Mouse (Mus musculus) midbrain, postnatal 0 days (tissue): ENCODE data around the gene Arhgef12. TPM values are rescaled to one million over a fixed set of nuclear protein-coding genes. Genes with fewer than 3 reads are reported as not detected.

Source experiments
- ATAC-seq: fragments of 200-750 bp; cut with Nextera tagmentation; 2 replicates; pipeline ENCODE4 v1.8.0; 2017; ENCODE audit warnings: moderate number of reproducible peaks, mild to moderate bottlenecking, moderate TSS enrichment, moderate library complexity; ENCODE audit not compliant: low FRiP score
- DNase-seq: peaks from one replicate; pipeline ENCODE4 v3.0.0-alpha.2; 2015; ENCODE audit warnings: low spot score
- H3K27ac ChIP-seq: fragments of 300-500 bp; sonication (generic); 2 replicates; pipeline ENCODE4 v1.5.1; 2014; ENCODE audit warnings: low read depth, mild to moderate bottlenecking, low read length, mixed read lengths
- H3K27me3 ChIP-seq: fragments of 300-500 bp; sonication (generic); 2 replicates; pipeline ENCODE4 v1.6.1; 2014; ENCODE audit warnings: low read length, control low read depth, mixed read lengths; ENCODE audit not compliant: insufficient read depth
- H3K36me3 ChIP-seq: fragments of 300-500 bp; sonication (generic); 2 replicates; pipeline ENCODE4 v1.6.1; 2014; ENCODE audit warnings: low read length, control low read depth, mixed read lengths; ENCODE audit not compliant: insufficient read depth
- H3K4me1 ChIP-seq: fragments of 300-500 bp; sonication (generic); 2 replicates; pipeline ENCODE4 v1.6.1; 2014; ENCODE audit warnings: mild to moderate bottlenecking, control low read depth, antibody characterized with exemption, low read length, mixed read lengths; ENCODE audit not compliant: insufficient read depth
- H3K4me2 ChIP-seq: fragments of 300-500 bp; sonication (generic); 2 replicates; pipeline ENCODE4 v1.6.1; 2014; ENCODE audit warnings: low read depth, mild to moderate bottlenecking, low read length, mixed read lengths; ENCODE audit not compliant: poor library complexity, severe bottlenecking
- H3K4me3 ChIP-seq: fragments of 300-500 bp; sonication (generic); 2 replicates; pipeline ENCODE4 v1.5.1; 2014; ENCODE audit warnings: low read depth, mild to moderate bottlenecking, low read length, moderate library complexity
- H3K9ac ChIP-seq: fragments of 300-500 bp; sonication (generic); replicated peaks from 2 replicates; pipeline ENCODE4 v1.6.1; 2014; ENCODE audit warnings: mild to moderate bottlenecking, low read length, moderate library complexity, mixed read lengths; ENCODE audit not compliant: poor library complexity, severe bottlenecking
- H3K9me3 ChIP-seq: fragments of 300-500 bp; sonication (generic); 2 replicates; pipeline ENCODE4 v1.6.1; 2016; ENCODE audit warnings: low read length, control low read depth
- CTCF ChIP-seq: IDR thresholded peaks from 2 replicates; pipeline ENCODE4 v1.5.1; 2016; ENCODE audit warnings: antibody characterized with exemption, mild to moderate bottlenecking
- WGBS: fragments of 180-500 bp; shearing (Covaris S2); extraction: QIAGEN DNeasy Blood & Tissue Kit; methylation state at CpG from one replicate; pipeline ENCODE4 v1.1.7; 2014; 5-methylcytosine and 5-hydroxymethylcytosine counted together
- polyA plus RNA-seq: library from polyadenylated mRNA; unstranded; fragments of >200 nt; fragmentation: Nextera tagmentation; extraction: Ambion mirVana; gene quantifications from 2 replicates; pipeline ENCODE4 v1.2.1, GENCODE M21; 2015
- total RNA-seq: library from RNA; depleted of rRNA; stranded (reverse); fragments of >200 nt; gene quantifications from 2 replicates; pipeline ENCODE4 v1.2.3, GENCODE M21; 2014

Gene Arhgef12
- total and polyA plus RNA-seq, 2 experiments from 2014 or later, result 17.0 to 97.1 TPM

DNA sequence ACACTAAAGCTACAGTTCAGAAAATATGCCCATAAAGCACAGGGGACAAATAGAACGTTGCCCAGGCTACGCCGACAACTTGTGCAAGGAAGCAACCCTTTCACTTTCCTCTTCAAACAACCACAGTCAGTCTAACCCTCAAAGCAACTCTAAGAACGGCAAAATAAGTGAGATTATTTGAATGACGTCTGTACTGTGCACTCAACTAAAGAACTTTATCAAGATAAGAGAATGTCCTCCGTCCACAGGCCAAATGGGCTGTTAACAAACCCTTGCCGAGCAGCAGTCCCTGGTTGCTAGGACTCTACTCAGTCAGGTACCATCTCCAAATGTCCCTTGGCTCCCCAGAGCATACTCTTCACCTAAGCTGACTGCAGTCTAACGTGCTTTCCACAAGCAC, 68.6 kb downstream of the Arhgef12 start:
- H3K27ac ChIP-seq, result no peak overlapping the region
- DNase-seq (no peak), ATAC-seq (no peak)
- TF ChIP-seq CTCF, result no peak
- peaks cover 4% of the 10 kb centered on the region; the same call in 1 of the 2 replicates for H3K36me3 ChIP-seq
- H3K4me2 ChIP-seq, result no peak overlapping the region
- 89% methylated on average over 8 of the region's 8 CpGs for WGBS
- no peak overlapping the region for H3K4me3 ChIP-seq
- no peaks in the 10 kb centered on the region for H3K9me3 ChIP-seq
- H3K9ac ChIP-seq, result no peak overlapping the region
- H3K4me1 ChIP-seq, result peaks cover 4% of the 10 kb centered on the region; the same call in 1 of the 2 replicates
- H3K27me3 ChIP-seq, result no peaks in the 10 kb centered on the region

DNA sequence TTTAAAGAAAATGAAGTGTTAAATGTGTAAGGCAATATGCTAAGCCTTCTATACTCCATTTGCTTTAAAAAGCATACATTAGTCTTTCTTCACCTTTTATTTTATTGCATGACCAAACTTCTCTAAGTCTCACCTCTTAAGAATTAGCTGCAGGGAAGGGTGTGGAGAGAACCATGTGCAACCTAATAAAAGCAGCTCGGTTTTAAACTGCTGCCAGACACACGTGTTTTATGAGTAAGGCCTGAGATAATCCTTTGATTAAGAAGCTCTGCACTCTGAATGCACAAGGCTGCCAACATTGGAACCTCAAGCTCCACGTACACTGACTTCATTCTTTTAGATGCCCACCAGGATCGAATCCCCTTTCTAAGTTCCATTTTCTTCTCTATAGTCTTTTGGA, 71.8 kb downstream of the Arhgef12 start:
- Histone ChIP-seq H3K27ac (no peak overlapping the region), H3K4me1 (peaks cover 4% of the 10 kb centered on the region; the same call in 1 of the 2 replicates), H3K9me3 (no peaks in the 10 kb centered on the region), H3K4me3 (no peak overlapping the region), H3K27me3 (no peaks in the 10 kb centered on the region), H3K36me3 (0 out of 2 replicates have a peak, but pooled peaks cover 4% of the 10 kb centered on the region), H3K4me2 (no peak overlapping the region), H3K9ac (no peak overlapping the region)
- 42% methylated on average over 4 of the region's 4 CpGs for WGBS
- ATAC-seq (no peak), DNase-seq (no peak)
- TF ChIP-seq CTCF, result no peak

DNA sequence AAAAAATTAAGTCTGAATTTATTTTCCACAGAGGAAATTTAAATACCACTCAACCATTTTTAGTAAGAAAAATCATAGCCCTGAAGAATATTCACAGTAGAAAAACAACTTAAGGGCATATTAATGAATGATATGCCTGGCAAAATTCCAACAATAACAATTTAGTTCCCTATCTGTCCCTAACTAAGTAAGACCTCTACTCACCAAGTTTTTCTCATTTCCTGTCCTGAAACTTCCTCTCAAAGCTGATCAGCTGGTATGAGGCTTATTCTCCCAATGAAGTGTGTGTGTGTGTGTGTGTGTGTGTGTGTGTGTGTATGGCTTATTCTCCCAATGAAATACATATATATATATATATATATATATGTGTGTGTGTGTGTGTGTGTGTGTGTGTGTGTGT, 72.8 kb downstream of the Arhgef12 start:
- ATAC-seq (no peak), DNase-seq (no peak)
- Histone ChIP-seq H3K4me1 (peaks cover 4% of the 10 kb centered on the region; the same call in 1 of the 2 replicates), H3K27me3 (no peaks in the 10 kb centered on the region), H3K4me2 (no peak overlapping the region), H3K4me3 (no peak overlapping the region), H3K36me3 (0 out of 2 replicates have a peak, but pooled peaks cover under 1% of the 10 kb centered on the region), H3K27ac (no peak overlapping the region), H3K9me3 (no peaks in the 10 kb centered on the region), H3K9ac (no peak overlapping the region)
- TF ChIP-seq CTCF, result no peak

DNA sequence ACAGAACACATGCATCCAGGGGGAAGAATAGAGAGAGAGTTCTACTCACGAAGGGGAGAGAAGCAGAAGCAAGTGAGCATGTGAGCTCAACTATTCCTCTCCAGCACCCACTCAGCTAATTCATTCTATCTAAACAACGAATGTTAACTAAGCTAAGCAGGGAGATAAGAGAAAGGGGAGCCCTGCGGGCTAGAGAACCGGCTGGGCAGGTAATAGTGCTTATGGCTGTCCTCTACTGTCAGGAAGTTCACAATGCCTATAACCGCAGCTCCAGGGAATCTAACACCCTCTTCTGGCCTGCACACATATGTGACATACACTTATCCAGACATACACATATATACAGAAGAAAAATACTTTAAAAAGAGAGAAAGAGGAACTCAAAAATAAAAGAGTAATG, 79.3 kb downstream of the Arhgef12 start:
- no peak for TF ChIP-seq CTCF
- no peak overlapping the region for H3K9ac ChIP-seq
- H3K27me3 ChIP-seq, result no peaks in the 10 kb centered on the region
- 81% methylated on average over 5 of the region's 5 CpGs for WGBS
- H3K9me3 ChIP-seq, result no peaks in the 10 kb centered on the region
- ATAC-seq (no peak), DNase-seq (no peak)
- H3K4me1 ChIP-seq, result no peaks in the 10 kb centered on the region
- H3K4me2 ChIP-seq, result no peak overlapping the region
- H3K4me3 ChIP-seq, result no peak overlapping the region
- H3K27ac ChIP-seq, result no peak overlapping the region
- H3K36me3 ChIP-seq, result 0 out of 2 replicates have a peak, but pooled peaks cover 5% of the 10 kb centered on the region

DNA sequence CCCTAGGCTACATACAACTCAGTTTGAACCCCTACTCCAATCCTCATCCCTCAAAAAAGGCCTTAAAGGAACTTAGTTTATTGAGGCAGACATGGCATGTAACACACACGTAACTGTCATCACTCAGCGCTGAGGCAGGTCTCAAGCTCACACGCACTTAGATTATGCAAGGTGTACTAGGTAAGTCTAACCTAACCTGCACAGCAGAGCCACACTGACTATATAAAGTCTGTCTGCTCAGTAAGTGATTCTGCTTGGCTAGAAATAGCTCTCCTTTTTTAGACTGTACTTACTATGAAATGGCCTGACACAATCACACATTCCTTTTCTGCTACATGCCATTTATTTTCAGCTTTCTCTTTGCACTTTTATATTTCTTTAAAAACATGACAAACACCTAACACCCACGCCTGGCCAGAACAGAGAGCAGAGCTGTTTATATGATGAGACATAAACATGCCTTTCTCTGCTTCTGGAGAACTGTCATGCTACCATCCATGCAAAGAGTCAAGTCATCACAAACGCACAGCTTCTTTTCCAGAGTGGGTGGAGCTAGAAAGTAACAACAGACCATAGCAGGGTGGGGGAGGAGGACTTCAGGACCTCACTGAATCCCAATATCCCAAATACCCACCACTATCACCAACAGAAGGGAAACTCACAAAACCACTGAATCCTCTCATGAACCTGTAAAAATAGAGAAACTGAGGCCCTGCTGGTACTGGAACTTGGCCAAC, 85.4 kb downstream of the Arhgef12 start:
- peaks cover 24% of the 10 kb centered on the region for H3K36me3 ChIP-seq
- H3K4me1 ChIP-seq, result no peaks in the 10 kb centered on the region
- H3K9ac ChIP-seq, result no peak overlapping the region
- no peak overlapping the region for H3K4me3 ChIP-seq
- DNase-seq (no peak), ATAC-seq (no peak)
- WGBS, result 88% methylated on average over 5 of the region's 5 CpGs
- H3K27me3 ChIP-seq, result no peaks in the 10 kb centered on the region
- TF ChIP-seq CTCF, result no peak
- no peaks in the 10 kb centered on the region for H3K9me3 ChIP-seq
- H3K4me2 ChIP-seq, result no peak overlapping the region
- no peak overlapping the region for H3K27ac ChIP-seq

DNA sequence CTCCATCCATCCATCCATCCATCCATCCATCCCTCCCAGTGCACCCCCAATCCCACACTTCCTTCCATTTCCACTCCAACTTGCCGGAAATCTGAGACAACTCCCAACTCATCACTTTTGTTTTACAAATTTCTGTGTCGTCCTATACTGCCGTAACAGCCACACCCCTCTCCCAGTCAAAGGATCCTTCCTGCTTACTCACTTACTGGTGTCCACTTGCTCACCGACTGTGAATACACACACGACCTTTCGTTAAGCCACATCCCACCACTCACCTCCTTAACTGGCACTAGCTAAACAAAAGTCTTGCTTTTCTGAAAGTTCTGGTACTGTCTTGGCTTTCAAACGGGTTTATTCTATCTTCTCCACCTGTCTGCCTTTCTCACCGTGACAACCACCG, 87.4 kb downstream of the Arhgef12 start:
- WGBS, result 94% methylated on average over 9 of the region's 9 CpGs
- Histone ChIP-seq H3K9me3 (no peaks in the 10 kb centered on the region), H3K27me3 (no peaks in the 10 kb centered on the region), H3K4me2 (no peak overlapping the region), H3K4me3 (no peak overlapping the region), H3K4me1 (no peaks in the 10 kb centered on the region), H3K36me3 (peaks cover 27% of the 10 kb centered on the region), H3K27ac (no peak overlapping the region), H3K9ac (no peak overlapping the region)
- DNase-seq (no peak), ATAC-seq (no peak)
- TF ChIP-seq CTCF, result no peak
